Mouse (Mus musculus): Measurements from ENCODE around the gene Cracr2a. TPM values are rescaled to one million over a fixed set of nuclear protein-coding genes. Genes with fewer than 3 reads are reported as not detected.

Gene Cracr2a
- polyA plus RNA-seq, 2 experiments = 0.35 to 0.51 TPM

DNA sequence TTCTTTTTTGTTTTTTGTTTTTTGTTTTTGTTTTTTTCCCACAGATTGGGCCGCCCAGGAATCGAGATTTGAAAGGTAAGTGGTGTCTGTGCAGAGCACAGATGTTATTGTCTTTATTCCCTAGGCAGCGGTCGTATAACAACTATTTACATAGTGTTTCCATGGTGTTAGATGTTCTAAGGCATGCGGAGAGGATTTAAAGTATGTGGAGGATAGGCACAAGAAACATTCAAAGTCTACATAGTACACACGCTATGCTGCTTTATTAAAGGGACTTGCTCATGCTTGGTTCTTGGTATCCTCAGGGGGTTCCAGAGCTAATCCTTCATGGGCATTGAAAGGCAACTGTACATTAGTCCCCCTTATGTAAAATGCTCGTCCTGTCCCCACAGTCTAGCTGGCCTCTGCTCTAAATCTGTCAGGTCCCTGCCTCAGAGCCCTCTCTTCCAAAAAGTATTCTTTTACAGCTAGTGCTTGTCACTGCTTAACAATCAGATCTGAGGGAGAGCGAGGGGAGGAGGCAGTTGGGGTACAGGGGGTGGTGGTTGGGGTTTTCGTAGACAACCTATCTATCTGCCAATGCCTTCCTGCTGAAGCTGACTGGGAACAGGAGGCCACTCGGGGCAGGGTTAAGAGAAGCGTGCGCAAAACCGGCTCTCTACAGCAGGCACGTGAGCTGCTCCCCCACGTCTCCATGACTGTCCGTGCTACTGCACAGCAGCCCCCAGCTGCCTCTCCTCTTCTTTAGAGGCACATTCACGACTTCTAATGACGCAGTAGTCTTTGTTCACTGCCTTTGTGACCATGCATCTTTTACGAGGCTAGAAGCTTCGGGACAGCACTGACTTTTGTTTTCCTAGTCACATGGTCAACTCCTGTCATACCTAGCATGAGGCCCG is 156.3 kb downstream of the Cracr2a start:
- Histone ChIP-seq H3K9ac (replicated peaks) (no peak overlapping the region), H3K36me3 (replicated peaks; ENCODE audit: control insufficient read depth, insufficient read depth, low read depth) (no peaks in the 10 kb centered on the region), H3K27me3 (ENCODE audit: control insufficient read depth, insufficient read depth, low read length) (no peaks in the 10 kb centered on the region), H3K4me1 (replicated peaks; ENCODE audit: control insufficient read depth in 2 of 2, insufficient read depth in 2 of 2, low read length in 1 of 2) (no peaks in the 10 kb centered on the region), H3K4me3 (ENCODE audit: insufficient read depth in 1 of 2, low read depth in 2 of 2, low read length in 2 of 2) (no peak overlapping the region), H3K27ac (no peak overlapping the region), H3K9me3 (ENCODE audit: control insufficient read depth, low read length) (no peaks in the 10 kb centered on the region), H3K4me2 (ENCODE audit: low read depth) (no peak overlapping the region)
- DNase-seq (ENCODE audit: low read depth in 3 of 3, low spot score in 3 of 3) (no peak), ATAC-seq (ENCODE audit: insufficient read depth) (no peak)
- 58% methylated on average over 21 of the region's 21 CpGs for WGBS (ENCODE audit: insufficient replicate concordance)
- no peak for TF ChIP-seq EP300 (IDR thresholded peaks at IDR 0.05; ENCODE audit: low read depth)
- TF ChIP-seq CTCF (IDR thresholded peaks at IDR 0.05; ENCODE audit: low read depth) = no peak

DNA sequence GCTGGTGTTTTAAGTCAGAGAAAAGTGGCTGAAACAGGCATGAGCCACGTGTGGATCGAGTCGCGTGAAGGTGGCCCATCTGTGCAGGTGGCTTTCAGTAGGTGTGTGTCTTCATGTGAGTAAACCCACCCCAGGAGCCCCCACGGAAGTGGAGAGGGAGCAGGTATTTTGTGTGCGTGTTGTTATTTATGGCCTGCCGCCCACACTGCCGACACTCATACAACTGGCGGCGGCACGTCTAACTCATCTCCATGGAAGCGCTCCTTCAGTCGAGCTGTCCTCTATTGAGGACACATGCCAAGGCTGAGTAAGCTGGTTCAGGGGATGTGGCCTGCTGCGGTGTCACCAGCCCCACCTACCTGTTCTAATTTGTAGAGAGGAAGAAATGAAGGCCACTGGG is 158.7 kb downstream of the Cracr2a start:
- Histone ChIP-seq H3K36me3 (replicated peaks; ENCODE audit: control insufficient read depth, insufficient read depth, low read depth) (no peaks in the 10 kb centered on the region), H3K9ac (replicated peaks) (no peak overlapping the region), H3K4me3 (ENCODE audit: insufficient read depth in 1 of 2, low read depth in 2 of 2, low read length in 2 of 2) (no peak overlapping the region), H3K9me3 (ENCODE audit: control insufficient read depth, low read length) (no peaks in the 10 kb centered on the region), H3K4me2 (ENCODE audit: low read depth) (no peak overlapping the region), H3K4me1 (replicated peaks; ENCODE audit: control insufficient read depth in 2 of 2, insufficient read depth in 2 of 2, low read length in 1 of 2) (no peaks in the 10 kb centered on the region), H3K27me3 (ENCODE audit: control insufficient read depth, insufficient read depth, low read length) (no peaks in the 10 kb centered on the region), H3K27ac (no peak overlapping the region)
- WGBS (ENCODE audit: insufficient replicate concordance) = 76% methylated on average over 14 of the region's 14 CpGs
- TF ChIP-seq EP300 (IDR thresholded peaks at IDR 0.05; ENCODE audit: low read depth) (no peak), CTCF (IDR thresholded peaks at IDR 0.05; ENCODE audit: low read depth) (no peak)
- ATAC-seq (ENCODE audit: insufficient read depth) = no peak
- no peak for DNase-seq (ENCODE audit: low read depth in 3 of 3, low spot score in 3 of 3)

DNA sequence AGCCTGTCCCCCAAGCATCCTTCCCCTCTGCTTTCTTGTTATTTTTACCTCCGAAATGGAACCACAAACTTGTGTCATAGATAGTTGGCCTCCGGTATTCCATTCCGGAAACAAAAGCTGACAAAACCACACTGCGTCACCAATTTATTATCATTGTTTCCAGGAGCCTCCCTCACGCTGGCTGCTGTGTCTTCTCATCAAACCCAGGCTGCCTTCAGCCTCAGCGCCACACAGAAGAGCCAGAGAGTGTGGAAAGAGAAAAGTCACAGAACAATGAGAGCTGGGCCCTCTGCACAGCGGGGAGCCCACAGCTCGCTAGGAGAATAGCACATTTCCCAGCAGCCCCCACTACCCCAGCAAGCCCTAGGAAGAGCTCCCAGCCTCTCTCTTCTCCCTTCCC is 162.0 kb downstream of the Cracr2a start:
- WGBS (ENCODE audit: insufficient replicate concordance) = 41% methylated on average over 8 of the region's 8 CpGs
- Histone ChIP-seq H3K4me2 (ENCODE audit: low read depth) (no peak overlapping the region), H3K9ac (replicated peaks) (no peak overlapping the region), H3K4me1 (replicated peaks; ENCODE audit: control insufficient read depth in 2 of 2, insufficient read depth in 2 of 2, low read length in 1 of 2) (no peaks in the 10 kb centered on the region), H3K9me3 (ENCODE audit: control insufficient read depth, low read length) (no peaks in the 10 kb centered on the region), H3K27ac (no peak overlapping the region), H3K36me3 (replicated peaks; ENCODE audit: control insufficient read depth, insufficient read depth, low read depth) (no peaks in the 10 kb centered on the region), H3K27me3 (ENCODE audit: control insufficient read depth, insufficient read depth, low read length) (no peaks in the 10 kb centered on the region), H3K4me3 (ENCODE audit: insufficient read depth in 1 of 2, low read depth in 2 of 2, low read length in 2 of 2) (no peak overlapping the region)
- ATAC-seq (ENCODE audit: insufficient read depth) = no peak
- no peak for TF ChIP-seq CTCF (IDR thresholded peaks at IDR 0.05; ENCODE audit: low read depth)
- no peak for TF ChIP-seq EP300 (IDR thresholded peaks at IDR 0.05; ENCODE audit: low read depth)
- no peak for DNase-seq (ENCODE audit: low read depth in 3 of 3, low spot score in 3 of 3)

Other genes starting within 250 kb of the Cracr2a start
- gene Parp11, start 114.5 kb upstream of the Cracr2a start, polyA plus RNA-seq (2012; rRNA removed) = 4.2 and 5.7 TPM in 2 replicates
- gene Parp11, start 114.5 kb upstream of the Cracr2a start, polyA plus RNA-seq (2014; fragmentation: Nextera tagmentation; extraction: Ambion mirVana) = 5.0 and 7.8 TPM in 2 replicates
- 0.03 TPM in 1 of 2 replicates, not detected in the other for gene Prmt8, start 208.1 kb downstream of the Cracr2a start, polyA plus RNA-seq (2012; rRNA removed)
- 0.05 TPM in 1 of 2 replicates, not detected in the other for gene Prmt8, start 208.1 kb downstream of the Cracr2a start, polyA plus RNA-seq (2014; fragmentation: Nextera tagmentation; extraction: Ambion mirVana)

All from liver, embryonic 14.5 days (tissue).